Mouse (Mus musculus): ENCODE results near the gene Car5a. TPM values are rescaled to one million over a fixed set of nuclear protein-coding genes. Genes with fewer than 3 reads are reported as not detected.
A peak's percentile ranks its signal among the peaks of the same experiment; 100 is the strongest.

The Car5a gene
- total and polyA plus RNA-seq, 3 experiments, result not detected

- DNase-seq, result peak; percentile 73 to 85
- peaks cover 8% of the 10 kb centered on the region for H3K4me1 ChIP-seq (ENCODE audit: control insufficient read depth, insufficient read depth, low read length)
- intact Hi-C loops (cut with DNase I), result no loop called here
- WGBS, result 7% methylated on average over 4 of the region's 4 CpGs
- no peaks in the 10 kb centered on the region for H3K36me3 ChIP-seq (ENCODE audit: control insufficient read depth, insufficient read depth, low read length)
- peak overlapping the region; percentile 20 for H3K27ac ChIP-seq
- H3K79me2 ChIP-seq (replicated peaks; ENCODE audit: control insufficient read depth, insufficient read depth, low read length), result no peaks in the 10 kb centered on the region
- peak; percentile 14 for TF ChIP-seq CTCF (IDR thresholded peaks at IDR 0.05)
- TF ChIP-seq POLR2A (IDR thresholded peaks at IDR 0.05; ENCODE audit: insufficient read depth, low read depth, low read length), result no peak
- peak; percentile 31; the same call in 1 of the 2 replicates for TF ChIP-seq EP300 (IDR thresholded peaks at IDR 0.05; ENCODE audit: insufficient read depth, low read depth, low read length)
- no peak overlapping the region for H3K9ac ChIP-seq (ENCODE audit: low read depth, low read length)
- H3K4me3 ChIP-seq, result no peak overlapping the region
- H3K27me3 ChIP-seq (ENCODE audit: control insufficient read depth, insufficient read depth, low read length), result no peaks in the 10 kb centered on the region
Observed at GRCm38 (mm10) chr8:121898401-121898931, 46.2 kb downstream of the Car5a start.

DNA sequence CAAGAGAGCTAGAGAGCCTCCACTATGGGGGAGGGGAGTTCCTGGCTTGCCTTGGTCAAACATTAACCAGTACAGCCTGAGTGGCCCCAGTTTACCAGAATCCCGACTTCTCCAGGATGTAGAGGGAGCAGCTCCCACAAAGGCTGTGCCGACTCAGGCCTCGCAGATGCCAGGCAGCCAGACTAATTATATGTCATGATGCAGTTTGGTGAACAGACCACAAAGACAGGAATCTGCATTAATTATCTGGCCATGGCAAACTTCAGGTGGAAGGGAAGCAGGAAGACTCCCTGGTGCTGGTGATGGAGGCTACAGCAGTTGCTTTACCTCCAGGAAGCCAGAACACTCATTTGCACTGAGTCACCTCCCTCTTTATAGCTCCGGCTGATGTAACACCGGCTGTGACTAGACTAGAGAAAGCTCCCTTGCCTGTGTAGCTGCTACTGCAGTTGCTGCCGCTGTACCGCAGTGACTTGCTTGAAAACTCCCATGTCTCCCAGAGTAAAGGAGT lies 46.8 kb downstream of the Car5a start:
- peak overlapping the region; percentile 20 for H3K27ac ChIP-seq
- H3K36me3 ChIP-seq (ENCODE audit: control insufficient read depth, insufficient read depth, low read length), result no peaks in the 10 kb centered on the region
- WGBS, result 19% methylated on average over 7 of the region's 7 CpGs
- peak in 1 of 2 experiments; percentile 31 for DNase-seq
- intact Hi-C loops (cut with DNase I), result no loop called here
- H3K4me3 ChIP-seq, result no peak overlapping the region
- H3K79me2 ChIP-seq (replicated peaks; ENCODE audit: control insufficient read depth, insufficient read depth, low read length), result no peaks in the 10 kb centered on the region
- TF ChIP-seq EP300 (IDR thresholded peaks at IDR 0.05; ENCODE audit: insufficient read depth, low read depth, low read length) (no peak), POLR2A (IDR thresholded peaks at IDR 0.05; ENCODE audit: insufficient read depth, low read depth, low read length) (no peak), CTCF (IDR thresholded peaks at IDR 0.05) (no peak)
- H3K9ac ChIP-seq (ENCODE audit: low read depth, low read length), result no peak overlapping the region
- H3K27me3 ChIP-seq (ENCODE audit: control insufficient read depth, insufficient read depth, low read length), result no peaks in the 10 kb centered on the region
- peaks cover 8% of the 10 kb centered on the region for H3K4me1 ChIP-seq (ENCODE audit: control insufficient read depth, insufficient read depth, low read length)

GRCm38 (mm10) chr8:121897205-121897604 lies 47.5 kb downstream of the Car5a start:
- no peak for DNase-seq
- Histone ChIP-seq H3K79me2 (replicated peaks; ENCODE audit: control insufficient read depth, insufficient read depth, low read length) (no peaks in the 10 kb centered on the region), H3K36me3 (ENCODE audit: control insufficient read depth, insufficient read depth, low read length) (no peaks in the 10 kb centered on the region), H3K4me1 (ENCODE audit: control insufficient read depth, insufficient read depth, low read length) (peaks cover 10% of the 10 kb centered on the region), H3K27me3 (ENCODE audit: control insufficient read depth, insufficient read depth, low read length) (no peaks in the 10 kb centered on the region), H3K27ac (no peak overlapping the region), H3K4me3 (no peak overlapping the region), H3K9ac (ENCODE audit: low read depth, low read length) (no peak overlapping the region)
- 93% methylated on average over 9 of the region's 9 CpGs for WGBS
- TF ChIP-seq POLR2A (IDR thresholded peaks at IDR 0.05; ENCODE audit: insufficient read depth, low read depth, low read length), result no peak
- no peak for TF ChIP-seq EP300 (IDR thresholded peaks at IDR 0.05; ENCODE audit: insufficient read depth, low read depth, low read length)
- no peak for TF ChIP-seq CTCF (IDR thresholded peaks at IDR 0.05)
- intact Hi-C loops (cut with DNase I), result no loop called here

GRCm38 (mm10) chr8:121896476-121897145 lies 48.1 kb downstream of the Car5a start:
- TF ChIP-seq CTCF (IDR thresholded peaks at IDR 0.05), result no peak
- no peak for TF ChIP-seq POLR2A (IDR thresholded peaks at IDR 0.05; ENCODE audit: insufficient read depth, low read depth, low read length)
- TF ChIP-seq EP300 (IDR thresholded peaks at IDR 0.05; ENCODE audit: insufficient read depth, low read depth, low read length), result no peak
- Histone ChIP-seq H3K4me1 (ENCODE audit: control insufficient read depth, insufficient read depth, low read length) (peaks cover 8% of the 10 kb centered on the region), H3K36me3 (ENCODE audit: control insufficient read depth, insufficient read depth, low read length) (no peaks in the 10 kb centered on the region), H3K4me3 (no peak overlapping the region), H3K27ac (no peak overlapping the region), H3K9ac (ENCODE audit: low read depth, low read length) (no peak overlapping the region), H3K79me2 (replicated peaks; ENCODE audit: control insufficient read depth, insufficient read depth, low read length) (no peaks in the 10 kb centered on the region), H3K27me3 (ENCODE audit: control insufficient read depth, insufficient read depth, low read length) (no peaks in the 10 kb centered on the region)
- DNase-seq, result no peak
- 87% methylated on average over 12 of the region's 12 CpGs for WGBS
- intact Hi-C loops (cut with DNase I), result no loop called here

DNA sequence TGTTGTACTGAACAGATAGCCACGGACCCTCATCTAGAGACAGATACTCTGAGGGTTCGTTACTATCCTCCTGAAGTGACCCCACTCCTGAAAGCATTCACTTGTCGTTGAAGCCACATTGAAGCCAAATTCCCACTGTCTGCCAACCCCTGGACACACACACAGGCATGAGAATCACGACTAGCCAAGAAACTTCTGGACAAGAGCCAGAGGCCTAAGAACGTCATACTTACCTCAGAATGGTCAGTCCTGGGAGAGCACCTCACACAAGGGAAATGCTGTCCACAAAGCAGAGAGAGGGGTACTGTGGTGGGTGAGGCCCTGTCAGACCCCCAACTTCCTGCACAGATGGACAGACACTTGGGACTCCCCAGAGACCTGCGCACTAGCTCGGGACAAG lies 48.8 kb downstream of the Car5a start:
- Histone ChIP-seq H3K4me3 (no peak overlapping the region), H3K9ac (ENCODE audit: low read depth, low read length) (no peak overlapping the region)
- WGBS, result 49% methylated on average over 7 of the region's 7 CpGs

DNA sequence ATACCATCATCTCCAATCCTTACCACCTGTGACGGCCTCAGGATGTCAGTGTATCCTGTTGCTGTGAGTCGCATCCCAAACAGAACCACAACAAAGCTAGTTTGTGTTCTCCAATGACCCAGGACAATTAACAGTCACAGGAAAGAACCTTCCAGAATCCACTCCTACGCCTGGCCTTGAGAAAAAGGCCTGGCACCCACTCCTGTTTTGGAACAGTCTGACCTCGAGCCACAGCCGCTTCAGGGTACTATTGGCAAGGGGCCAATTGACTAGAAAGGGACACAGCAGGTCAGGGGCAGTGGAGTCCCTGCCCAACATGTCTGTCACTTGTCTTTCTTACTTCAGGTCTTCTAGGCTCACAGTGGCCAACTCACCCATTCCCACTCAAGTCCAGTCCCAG lies 51.8 kb downstream of the Car5a start:
- no peaks in the 10 kb centered on the region for H3K36me3 ChIP-seq (ENCODE audit: control insufficient read depth, insufficient read depth, low read length)
- H3K4me3 ChIP-seq, result no peak overlapping the region
- H3K79me2 ChIP-seq (replicated peaks; ENCODE audit: control insufficient read depth, insufficient read depth, low read length), result no peaks in the 10 kb centered on the region
- intact Hi-C loops (cut with DNase I), result no loop called here
- no peak overlapping the region for H3K9ac ChIP-seq (ENCODE audit: low read depth, low read length)
- H3K27ac ChIP-seq, result no peak overlapping the region
- TF ChIP-seq POLR2A (IDR thresholded peaks at IDR 0.05; ENCODE audit: insufficient read depth, low read depth, low read length) (no peak), EP300 (IDR thresholded peaks at IDR 0.05; ENCODE audit: insufficient read depth, low read depth, low read length) (no peak), CTCF (IDR thresholded peaks at IDR 0.05) (no peak)
- peaks cover 2% of the 10 kb centered on the region for H3K4me1 ChIP-seq (ENCODE audit: control insufficient read depth, insufficient read depth, low read length)
- no peak for DNase-seq
- no peaks in the 10 kb centered on the region for H3K27me3 ChIP-seq (ENCODE audit: control insufficient read depth, insufficient read depth, low read length)
- WGBS, result 45% methylated on average over 5 of the region's 5 CpGs

More for the DNA sequence above, 48.8 kb downstream of the Car5a start:
- no peak for DNase-seq
- no peaks in the 10 kb centered on the region for H3K79me2 ChIP-seq (replicated peaks; ENCODE audit: control insufficient read depth, insufficient read depth, low read length)
- H3K36me3 ChIP-seq (ENCODE audit: control insufficient read depth, insufficient read depth, low read length), result no peaks in the 10 kb centered on the region
- H3K4me1 ChIP-seq (ENCODE audit: control insufficient read depth, insufficient read depth, low read length), result peaks cover 8% of the 10 kb centered on the region
- H3K27ac ChIP-seq, result no peak overlapping the region
- TF ChIP-seq EP300 (IDR thresholded peaks at IDR 0.05; ENCODE audit: insufficient read depth, low read depth, low read length) (no peak), CTCF (IDR thresholded peaks at IDR 0.05) (no peak), POLR2A (IDR thresholded peaks at IDR 0.05; ENCODE audit: insufficient read depth, low read depth, low read length) (no peak)
- intact Hi-C loops (cut with DNase I), result no loop called here
- H3K27me3 ChIP-seq (ENCODE audit: control insufficient read depth, insufficient read depth, low read length), result no peaks in the 10 kb centered on the region

Data from heart, adult 2 months (tissue).